Mouse (Mus musculus) stomach, postnatal 0 days (tissue): Measurements from ENCODE around the gene Zranb2.

Experiments used
- CTCF ChIP-seq: IDR thresholded peaks from 2 replicates; pipeline ENCODE4 v1.5.1; 2016; ENCODE audit warnings: antibody characterized with exemption, low read depth, mild to moderate bottlenecking, moderate library complexity
- EP300 ChIP-seq: optimal IDR thresholded peaks from 2 replicates; pipeline ENCODE3; 2016; ENCODE audit warnings: antibody characterized with exemption

DNA sequence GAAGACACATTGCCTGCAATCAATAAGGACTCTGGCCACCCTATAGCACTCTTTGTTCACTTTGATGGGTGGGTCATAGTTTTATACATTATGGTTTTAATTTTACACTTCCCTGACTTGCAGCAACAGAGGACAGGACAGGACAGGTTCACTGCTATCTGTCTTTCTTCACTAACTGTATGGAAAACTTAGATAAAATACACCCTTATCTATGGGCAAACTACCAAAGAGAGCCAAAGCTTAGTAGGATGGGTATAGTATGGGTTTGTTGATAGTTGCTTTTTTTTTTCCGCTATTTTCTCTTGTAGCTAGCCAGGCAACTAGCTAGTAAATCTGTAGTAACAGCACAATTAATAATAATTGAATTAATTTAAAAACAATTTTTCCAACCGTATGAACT, 2.4 kb upstream of the Zranb2 start:
- no peak for TF ChIP-seq CTCF
- no peak for TF ChIP-seq EP300
